Mouse (Mus musculus) forebrain, embryonic 11.5 days (tissue): ENCODE data around the gene Rabl6. TPM values are rescaled to one million over a fixed set of nuclear protein-coding genes. Genes with fewer than 3 reads are reported as not detected.

ENCODE experiments used
- ATAC-seq: fragments of 200-750 bp; cut with Nextera tagmentation; replicated peaks from 2 replicates; pipeline ENCODE4 v1.8.0; 2017; ENCODE audit warnings: moderate TSS enrichment; ENCODE audit not compliant: low FRiP score
- DNase-seq: peaks from one replicate; pipeline ENCODE4 v3.0.0-alpha.2; 2017; ENCODE audit warnings: low spot score
- H3K27ac ChIP-seq: fragments of 300-500 bp; sonication (generic); 2 replicates; pipeline ENCODE4 v1.5.1; 2014; ENCODE audit warnings: low read depth, low read length
- H3K27me3 ChIP-seq: fragments of 300-500 bp; sonication (generic); 2 replicates; pipeline ENCODE4 v1.6.1; 2014; ENCODE audit warnings: mild to moderate bottlenecking, low read length, mixed read lengths; ENCODE audit not compliant: control insufficient read depth, insufficient read depth
- H3K36me3 ChIP-seq: fragments of 300-500 bp; sonication (generic); 2 replicates; pipeline ENCODE4 v1.6.1; 2014; ENCODE audit warnings: mild to moderate bottlenecking, low read length, moderate library complexity, mixed read lengths; ENCODE audit not compliant: control insufficient read depth, insufficient read depth
- H3K4me1 ChIP-seq: fragments of 300-500 bp; sonication (generic); replicated peaks from 2 replicates; pipeline ENCODE4 v1.6.1; 2014; ENCODE audit warnings: low read length, mixed read lengths; ENCODE audit not compliant: control insufficient read depth, insufficient read depth
- H3K4me2 ChIP-seq: fragments of 300-500 bp; sonication (generic); 2 replicates; pipeline ENCODE4 v1.6.1; 2014; ENCODE audit warnings: low read depth, mild to moderate bottlenecking, low read length, moderate library complexity, mixed read lengths; ENCODE audit not compliant: severe bottlenecking
- H3K4me3 ChIP-seq: fragments of 300-500 bp; sonication (generic); 2 replicates; pipeline ENCODE4 v1.5.1; 2014; ENCODE audit warnings: low read depth, low read length
- H3K9ac ChIP-seq: fragments of 300-500 bp; sonication (generic); 2 replicates; pipeline ENCODE4 v1.6.1; 2014; ENCODE audit warnings: low read length
- H3K9me3 ChIP-seq: fragments of 300-500 bp; sonication (generic); 2 replicates; pipeline ENCODE4 v1.6.1; 2016; ENCODE audit warnings: low read length, mixed read lengths; ENCODE audit not compliant: control insufficient read depth
- WGBS: fragments of 180-500 bp; shearing (Covaris S2); extraction: QIAGEN DNeasy Blood & Tissue Kit; methylation state at CpG from one replicate; pipeline ENCODE4 v1.1.7; 2014; 5-methylcytosine and 5-hydroxymethylcytosine counted together
- polyA plus RNA-seq: library from polyadenylated mRNA; unstranded; fragments of >200 nt; fragmentation: Nextera tagmentation; extraction: Ambion mirVana; gene quantifications from 2 replicates; pipeline ENCODE4 v1.2.1, GENCODE M21; 2014

Rabl6 gene
- polyA plus RNA-seq, 1 experiment from 2014 or later, result 81.5 TPM

GRCm38 (mm10) chr2:25608671-25609070 lies 350 bp upstream of the Rabl6 start:
- H3K27me3 ChIP-seq, result no peaks in the 10 kb centered on the region; the same call in 1 of the 2 replicates
- peak overlapping the region; percentile 71 for H3K4me2 ChIP-seq
- no peaks in the 10 kb centered on the region for H3K36me3 ChIP-seq
- no peak overlapping the region for H3K27ac ChIP-seq
- no peak for DNase-seq
- no peaks in the 10 kb centered on the region for H3K9me3 ChIP-seq
- H3K4me3 ChIP-seq, result peak overlapping the region; percentile 99
- WGBS, result 67% methylated on average over 10 of the region's 10 CpGs
- H3K9ac ChIP-seq, result peak overlapping the region; percentile 35; the same call in 1 of the 2 replicates
- no peak for ATAC-seq
- peaks cover 3% of the 10 kb centered on the region; the same call in 1 of the 2 replicates for H3K4me1 ChIP-seq

GRCm38 (mm10) chr2:25602526-25602925 lies 5.8 kb downstream of the Rabl6 start:
- H3K27me3 ChIP-seq, result no peaks in the 10 kb centered on the region
- H3K9me3 ChIP-seq, result no peaks in the 10 kb centered on the region
- no peak overlapping the region for H3K27ac ChIP-seq
- DNase-seq (no peak), ATAC-seq (no peak)
- 93% methylated on average over 5 of the region's 5 CpGs for WGBS
- H3K4me3 ChIP-seq, result no peak overlapping the region
- peaks cover 3% of the 10 kb centered on the region for H3K36me3 ChIP-seq
- no peak overlapping the region for H3K9ac ChIP-seq
- no peak overlapping the region for H3K4me2 ChIP-seq
- no peaks in the 10 kb centered on the region for H3K4me1 ChIP-seq

- H3K27ac ChIP-seq, result no peak overlapping the region
- H3K4me2 ChIP-seq, result no peak overlapping the region
- H3K4me3 ChIP-seq, result no peak overlapping the region
- H3K9me3 ChIP-seq, result no peaks in the 10 kb centered on the region
- WGBS, result 93% methylated on average over 2 of the region's 2 CpGs
- H3K36me3 ChIP-seq, result peaks cover 10% of the 10 kb centered on the region
- DNase-seq, result no peak
- H3K4me1 ChIP-seq, result no peaks in the 10 kb centered on the region
- no peak overlapping the region for H3K9ac ChIP-seq
- H3K27me3 ChIP-seq, result no peaks in the 10 kb centered on the region
- ATAC-seq, result no peak
Measured at GRCm38 (mm10) chr2:25600037-25600436, 8.3 kb downstream of the Rabl6 start.

- H3K9ac ChIP-seq, result no peak overlapping the region
- H3K4me3 ChIP-seq, result no peak overlapping the region
- no peaks in the 10 kb centered on the region for H3K27me3 ChIP-seq
- H3K9me3 ChIP-seq, result no peaks in the 10 kb centered on the region
- peaks cover 13% of the 10 kb centered on the region for H3K36me3 ChIP-seq
- no peaks in the 10 kb centered on the region for H3K4me1 ChIP-seq
- no peak for ATAC-seq
- WGBS, result 88% methylated on average over 1 of the region's 1 CpGs
- H3K27ac ChIP-seq, result no peak overlapping the region
- DNase-seq, result no peak
- H3K4me2 ChIP-seq, result no peak overlapping the region
Measured at GRCm38 (mm10) chr2:25598749-25599148, 9.6 kb downstream of the Rabl6 start.

GRCm38 (mm10) chr2:25596765-25597510 lies 11.4 kb downstream of the Rabl6 start:
- 96% methylated on average over 5 of the region's 5 CpGs for WGBS
- peaks cover 21% of the 10 kb centered on the region for H3K36me3 ChIP-seq
- H3K27me3 ChIP-seq, result no peaks in the 10 kb centered on the region
- ATAC-seq (no peak), DNase-seq (no peak)
- H3K9me3 ChIP-seq, result no peaks in the 10 kb centered on the region
- H3K4me2 ChIP-seq, result no peak overlapping the region
- no peak overlapping the region for H3K27ac ChIP-seq
- no peak overlapping the region for H3K4me3 ChIP-seq
- H3K9ac ChIP-seq, result no peak overlapping the region
- no peaks in the 10 kb centered on the region for H3K4me1 ChIP-seq

GRCm38 (mm10) chr2:25591863-25592262 lies 16.5 kb downstream of the Rabl6 start:
- H3K4me3 ChIP-seq, result no peak overlapping the region
- no peak overlapping the region for H3K27ac ChIP-seq
- DNase-seq (no peak), ATAC-seq (no peak)
- 83% methylated on average over 2 of the region's 2 CpGs for WGBS
- H3K36me3 ChIP-seq, result peaks cover 18% of the 10 kb centered on the region
- no peak overlapping the region for H3K4me2 ChIP-seq
- no peak overlapping the region for H3K9ac ChIP-seq
- no peaks in the 10 kb centered on the region for H3K9me3 ChIP-seq
- no peaks in the 10 kb centered on the region for H3K4me1 ChIP-seq
- no peaks in the 10 kb centered on the region for H3K27me3 ChIP-seq

GRCm38 (mm10) chr2:25588227-25588907 lies 20.0 kb downstream of the Rabl6 start:
- H3K27ac ChIP-seq, result no peak overlapping the region
- no peak overlapping the region for H3K4me2 ChIP-seq
- peaks cover 10% of the 10 kb centered on the region for H3K36me3 ChIP-seq
- no peaks in the 10 kb centered on the region for H3K27me3 ChIP-seq
- no peak overlapping the region for H3K9ac ChIP-seq
- H3K9me3 ChIP-seq, result no peaks in the 10 kb centered on the region
- no peak for DNase-seq
- ATAC-seq, result no peak
- no peaks in the 10 kb centered on the region for H3K4me1 ChIP-seq
- H3K4me3 ChIP-seq, result no peak overlapping the region
- 93% methylated on average over 8 of the region's 8 CpGs for WGBS

GRCm38 (mm10) chr2:25587290-25587689 lies 21.0 kb downstream of the Rabl6 start:
- 91% methylated on average over 8 of the region's 8 CpGs for WGBS
- H3K36me3 ChIP-seq, result peaks cover 4% of the 10 kb centered on the region
- no peak overlapping the region for H3K4me3 ChIP-seq
- H3K4me1 ChIP-seq, result no peaks in the 10 kb centered on the region
- no peaks in the 10 kb centered on the region for H3K27me3 ChIP-seq
- no peaks in the 10 kb centered on the region for H3K9me3 ChIP-seq
- DNase-seq, result no peak
- H3K27ac ChIP-seq, result no peak overlapping the region
- H3K9ac ChIP-seq, result no peak overlapping the region
- ATAC-seq, result no peak
- no peak overlapping the region for H3K4me2 ChIP-seq
